Mouse (Mus musculus): ENCODE measurements around the gene Panx2.

Gene Panx2

GRCm38 (mm10) chr15:89075478-89076147 is 16.1 kb downstream of the Panx2 start:
- DNase-seq (ENCODE audit: low spot score in 2 of 2) = peak; percentile 79 to 82

DNA sequence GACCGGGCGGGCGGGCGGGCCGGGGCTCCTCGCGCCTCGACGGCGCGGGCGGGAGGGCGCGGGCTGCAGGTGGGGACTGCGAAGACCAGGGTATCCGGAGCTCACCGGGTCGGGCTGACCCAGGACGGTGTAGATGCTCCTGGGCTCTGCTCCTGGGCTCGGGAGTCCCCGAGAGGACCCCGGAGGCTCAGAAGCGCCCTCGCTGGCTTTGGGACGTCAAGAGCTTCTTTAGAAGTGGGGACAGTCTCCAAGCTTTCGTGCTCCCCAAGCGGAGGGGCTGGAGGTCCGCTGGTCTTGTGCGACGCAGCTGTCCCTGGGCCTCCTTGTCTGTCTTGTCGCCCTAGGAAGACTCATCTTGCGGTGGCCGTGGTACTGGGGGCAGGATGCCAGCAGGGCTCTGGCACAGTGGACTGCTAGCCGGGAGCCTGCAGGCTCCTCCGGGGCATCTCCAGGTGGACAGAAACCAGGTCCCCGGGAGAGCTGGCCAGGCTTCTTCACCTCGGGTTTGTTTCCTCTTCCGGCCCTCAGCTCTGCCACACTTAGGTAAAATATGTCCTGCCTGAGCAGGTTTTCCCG is 16.7 kb downstream of the Panx2 start:
- DNase-seq (ENCODE audit: low spot score in 2 of 2) = peak; percentile 25 to 30

DNA sequence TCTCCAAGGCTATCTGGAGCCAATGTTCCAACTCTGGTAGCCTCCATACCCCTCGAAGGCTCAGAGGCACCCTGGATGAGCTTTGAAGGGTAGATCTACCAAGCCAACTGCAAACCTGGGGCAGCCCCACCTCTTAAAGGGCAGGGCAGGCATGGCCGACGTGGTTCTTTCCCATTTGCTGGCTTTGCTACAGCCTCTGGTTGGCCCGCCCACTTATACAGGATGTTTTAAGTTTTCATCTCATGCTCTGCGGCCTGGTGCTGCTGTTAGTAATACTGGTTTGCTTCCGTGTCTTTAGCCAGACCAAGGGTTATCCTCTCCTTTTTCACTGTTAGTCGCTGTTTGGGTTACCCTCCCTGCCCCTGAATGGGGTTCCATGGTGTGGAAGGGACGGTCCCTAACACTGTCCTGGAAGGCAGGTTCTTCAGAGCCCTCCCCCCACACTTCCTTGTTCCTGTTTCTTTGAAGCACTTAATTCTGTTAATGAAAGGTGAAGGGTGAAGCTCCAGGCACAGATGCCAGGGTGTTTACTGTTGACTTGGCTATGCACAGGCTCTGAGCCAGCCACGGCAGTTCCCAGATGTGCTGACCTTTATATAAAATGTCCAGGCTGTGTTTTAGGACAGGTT is 18.8 kb downstream of the Panx2 start:
- DNase-seq (ENCODE audit: low spot score in 2 of 2) = peak; percentile 59 to 61

DNA sequence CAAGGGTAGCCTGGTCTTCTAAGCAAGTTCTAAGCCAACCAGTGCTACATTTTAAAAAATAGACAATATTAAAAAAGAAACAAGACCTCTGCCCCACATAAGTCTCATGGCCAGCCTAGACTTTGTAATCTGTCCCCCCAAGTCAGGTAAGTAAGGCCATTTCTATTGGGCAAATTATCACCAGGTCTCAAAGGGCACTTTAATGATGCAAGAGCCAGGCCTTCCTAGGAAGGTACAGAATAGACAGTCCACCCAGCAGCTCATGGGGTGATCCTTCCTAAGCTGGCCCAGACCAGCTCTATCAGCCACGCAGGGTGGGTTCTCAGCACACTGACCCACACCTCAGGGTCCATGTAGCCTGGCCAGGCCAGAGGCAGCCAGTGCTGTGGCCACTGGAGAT is 24.4 kb downstream of the Panx2 start:
- no peak for DNase-seq (ENCODE audit: low spot score in 2 of 2)

DNA sequence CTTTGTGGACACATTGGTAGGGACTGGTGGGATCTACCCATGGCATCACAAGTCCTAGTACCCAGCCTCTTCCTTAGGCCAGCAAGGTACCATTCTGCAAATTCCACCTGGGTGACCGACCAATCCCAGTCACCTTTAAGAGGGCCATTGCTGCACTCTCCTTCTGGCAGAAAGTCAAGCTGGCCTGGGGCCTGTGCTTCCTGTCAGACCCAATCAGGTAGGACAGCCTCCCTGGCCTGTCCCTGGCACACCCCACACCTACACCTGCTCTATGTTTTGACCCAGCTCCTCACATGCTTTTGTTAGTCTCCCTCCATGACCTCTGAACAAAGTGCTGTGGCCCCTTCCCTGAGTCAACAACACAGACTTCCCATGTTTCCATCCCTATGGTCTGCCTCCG is 25.3 kb downstream of the Panx2 start:
- no peak for DNase-seq (ENCODE audit: low spot score in 2 of 2)

GRCm38 (mm10) chr15:89088607-89089247 is 29.2 kb downstream of the Panx2 start, which contains the start of gene Selenoo:
TSS of gene Selenoo (plus strand) at chr15:89089084.
- DNase-seq (ENCODE audit: low spot score in 2 of 2) = peak; percentile 74 to 76

DNA sequence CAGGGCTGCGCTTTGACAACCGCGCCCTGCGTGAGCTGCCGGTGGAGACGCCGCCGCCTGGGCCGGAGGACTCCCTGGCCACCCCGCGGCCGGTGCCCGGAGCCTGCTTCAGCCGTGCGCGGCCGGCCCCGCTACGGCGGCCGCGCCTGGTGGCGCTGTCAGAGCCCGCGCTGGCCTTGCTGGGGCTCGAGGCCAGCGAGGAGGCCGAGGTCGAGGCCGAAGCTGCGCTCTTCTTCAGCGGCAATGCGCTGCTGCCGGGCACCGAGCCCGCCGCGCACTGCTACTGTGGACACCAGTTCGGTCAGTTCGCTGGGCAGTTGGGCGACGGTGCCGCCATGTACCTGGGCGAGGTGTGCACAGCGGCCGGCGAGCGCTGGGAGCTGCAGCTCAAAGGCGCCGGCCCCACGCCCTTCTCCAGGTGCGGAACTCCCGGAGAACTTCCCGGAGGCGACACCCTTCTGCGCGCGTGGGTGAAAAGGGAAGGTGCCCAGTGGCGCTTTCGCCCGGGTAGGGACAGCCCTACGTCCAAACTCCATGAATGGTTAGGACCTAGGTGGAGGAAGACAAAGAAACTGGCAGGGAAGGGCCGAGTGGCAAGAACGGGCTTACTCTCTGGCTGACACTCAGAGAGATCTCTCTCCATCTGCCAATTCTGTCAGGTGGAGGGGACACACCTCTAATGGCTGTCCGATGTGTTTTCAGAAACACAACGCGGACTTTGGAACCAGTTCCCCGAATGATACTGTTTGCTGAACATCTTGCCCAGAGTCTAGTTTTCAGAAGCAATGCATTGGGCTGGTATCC is 29.9 kb downstream of the Panx2 start:
- DNase-seq (ENCODE audit: low spot score in 2 of 2) = peak in 1 of 2 experiments; percentile 30

GRCm38 (mm10) chr15:89090662-89091061 is 31.1 kb downstream of the Panx2 start:
- DNase-seq (ENCODE audit: low spot score in 2 of 2) = no peak

- DNase-seq (ENCODE audit: low spot score in 2 of 2) = no peak
Measured at GRCm38 (mm10) chr15:89092181-89092580, 32.6 kb downstream of the Panx2 start.

GRCm38 (mm10) chr15:89097450-89097849 is 37.9 kb downstream of the Panx2 start:
- no peak for DNase-seq (ENCODE audit: low spot score in 2 of 2)

- no peak for DNase-seq (ENCODE audit: low spot score in 2 of 2)
Measured at GRCm38 (mm10) chr15:89098616-89099015, 39.1 kb downstream of the Panx2 start.

GRCm38 (mm10) chr15:89100823-89101222 is 41.3 kb downstream of the Panx2 start:
- no peak for DNase-seq (ENCODE audit: low spot score in 2 of 2)

DNA sequence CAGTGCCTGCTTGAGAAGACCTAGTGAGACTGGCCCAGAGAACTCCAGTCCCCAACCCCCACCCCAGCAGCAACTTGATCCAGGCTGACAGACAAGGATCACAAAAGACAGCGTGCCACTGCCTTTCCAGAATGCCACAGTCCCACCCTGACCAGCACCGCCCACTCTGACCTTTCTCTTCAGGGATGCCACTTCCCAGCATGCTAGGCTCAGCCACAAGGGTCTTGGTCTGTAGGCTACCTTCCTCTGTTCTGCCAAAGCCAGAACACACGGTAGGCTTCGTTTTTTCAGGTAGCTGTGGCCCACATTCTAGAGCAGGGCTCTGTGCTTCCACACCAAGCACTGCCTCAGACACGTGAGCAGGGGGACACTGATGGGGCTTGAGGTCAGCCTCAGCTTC is 43.1 kb downstream of the Panx2 start:
- no peak for DNase-seq (ENCODE audit: low spot score in 2 of 2)

DNA sequence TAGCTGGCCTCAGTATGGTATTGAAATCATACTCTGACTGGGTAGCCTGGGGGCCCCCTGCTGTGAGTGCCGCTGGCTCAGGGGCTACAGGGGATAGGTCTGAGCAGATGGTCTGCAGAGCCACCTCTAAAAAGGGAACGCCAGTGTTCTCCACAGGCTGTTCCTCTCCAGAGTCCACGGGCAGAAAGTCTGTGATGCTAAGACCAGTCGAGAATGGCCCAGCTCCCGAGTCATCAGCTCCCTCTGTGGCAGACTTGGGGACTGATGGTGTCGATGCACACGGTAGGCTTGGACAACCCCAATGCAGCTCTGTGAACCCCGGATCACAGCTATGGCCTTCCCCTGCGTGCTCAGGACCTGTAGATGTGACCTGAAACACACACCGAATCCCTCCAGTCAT is 44.4 kb downstream of the Panx2 start:
- no peak for DNase-seq (ENCODE audit: low spot score in 2 of 2)

GRCm38 (mm10) chr15:89104425-89104824 is 44.9 kb downstream of the Panx2 start:
- DNase-seq (ENCODE audit: low spot score in 2 of 2) = no peak

DNA sequence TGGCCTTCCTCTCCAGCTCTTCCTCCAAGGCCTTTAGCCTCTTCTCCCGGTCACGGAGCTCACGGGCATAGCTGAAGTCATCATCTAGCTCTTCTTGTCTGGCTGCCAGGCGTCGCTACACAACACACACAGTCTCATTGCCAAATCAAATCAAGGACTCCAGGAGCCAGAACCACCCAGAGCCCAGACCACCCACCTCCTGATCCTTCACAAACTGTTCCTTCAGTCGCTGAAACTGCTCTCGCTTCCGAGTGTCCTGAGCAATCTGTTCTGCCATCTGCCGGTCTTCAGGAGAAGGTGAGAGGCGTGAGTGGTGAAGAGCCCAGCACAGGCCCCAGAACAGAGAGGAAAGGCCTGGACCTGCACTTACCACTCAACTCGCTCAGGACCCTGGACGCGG is 46.5 kb downstream of the Panx2 start:
- DNase-seq (ENCODE audit: low spot score in 2 of 2) = no peak

DNA sequence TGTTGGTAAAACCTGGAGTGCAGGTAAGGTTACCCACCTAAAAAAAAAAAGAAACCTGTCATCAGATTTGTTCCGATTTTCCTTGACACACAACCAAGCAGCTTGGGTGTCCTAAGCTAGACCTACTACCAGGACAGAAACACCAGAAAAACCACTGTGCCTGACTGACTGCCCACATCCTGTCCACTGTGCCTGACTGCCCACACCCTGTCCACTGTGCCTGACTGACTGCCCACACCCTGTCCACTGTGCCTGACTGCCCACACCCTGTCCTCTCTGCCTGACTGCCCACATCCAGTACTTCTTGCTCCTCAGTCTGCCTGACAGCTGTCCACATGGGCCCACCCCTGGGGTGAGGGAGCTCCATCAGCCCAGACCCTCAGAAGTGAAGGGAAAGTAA is 47.4 kb downstream of the Panx2 start:
- DNase-seq (ENCODE audit: low spot score in 2 of 2) = no peak

- no peak for DNase-seq (ENCODE audit: low spot score in 2 of 2)
Measured at GRCm38 (mm10) chr15:89110147-89110546, 50.6 kb downstream of the Panx2 start.

GRCm38 (mm10) chr15:89118007-89118406 is 58.5 kb downstream of the Panx2 start:
- DNase-seq (ENCODE audit: low spot score in 2 of 2) = no peak

- DNase-seq (ENCODE audit: low spot score in 2 of 2) = peak; percentile 88 to 90
Measured at GRCm38 (mm10) chr15:89122649-89123366, 63.3 kb downstream of the Panx2 start, which contains the start of gene Tubgcp6. TSS of gene Tubgcp6 (minus strand) at chr15:89123112.

Measured in thymus, postnatal 10 days (tissue).